Mouse (Mus musculus): ENCODE data around the gene Cdkn2d.

- TF ChIP-seq EP300 (IDR thresholded peaks at IDR 0.05; ENCODE audit: insufficient read depth, low read depth, low read length): no peak
- TF ChIP-seq CTCF (IDR thresholded peaks at IDR 0.05; ENCODE audit: low read depth, low read length): no peak
- TF ChIP-seq POLR2A (IDR thresholded peaks at IDR 0.05; ENCODE audit: insufficient read depth, low read length): no peak
These were observed 51.8 kb downstream of the Cdkn2d start for GRCm38 (mm10) chr9:21239465-21239848.

Data from ES-Bruce4 (cell line).